Mouse (Mus musculus) CH12.LX (cell line): ENCODE results near the gene C130050O18Rik. TPM values are rescaled to one million over a fixed set of nuclear protein-coding genes. Genes with fewer than 3 reads are reported as not detected.

Experiments
- DNase-seq: peaks from one replicate; pipeline ENCODE4 v3.0.0-alpha.2; 2013; ENCODE audit errors: extremely low read depth
- H3K27ac ChIP-seq: 2 replicates; pipeline ENCODE4 v1.5.1; 2012; ENCODE audit warnings: low read depth, mild to moderate bottlenecking, control low read depth, moderate library complexity; ENCODE audit not compliant: insufficient read depth
- H3K27me3 ChIP-seq: replicated peaks from 2 replicates; pipeline ENCODE3; 2012; ENCODE audit warnings: inconsistent platforms
- H3K36me3 ChIP-seq, 2 experiments: replicated peaks in 1 of 2; 2 replicates each; pipeline versions ENCODE3 to v1.6.1; 2012; ENCODE audit warnings: inconsistent platforms in 1 of 2, low read length in 1 of 2, mild to moderate bottlenecking in 1 of 2, mixed read lengths in 1 of 2, moderate library complexity in 1 of 2; ENCODE audit not compliant: control insufficient read depth in 1 of 2, insufficient read depth in 1 of 2
- H3K4me1 ChIP-seq, 2 experiments: 2 replicates each; pipeline ENCODE4 v1.6.1; 2012; ENCODE audit warnings: inconsistent platforms in 1 of 2, moderate library complexity in 1 of 2; ENCODE audit not compliant: insufficient read depth in 2 of 2, control insufficient read depth in 1 of 2
- H3K4me2 ChIP-seq: 2 replicates; pipeline ENCODE4 v1.6.1; 2012; ENCODE audit warnings: low read depth, mild to moderate bottlenecking, control low read depth; ENCODE audit not compliant: poor library complexity, insufficient read depth, severe bottlenecking
- H3K4me3 ChIP-seq, 3 experiments: fragments of 150-350 bp in 1 of 3; sonication (generic) in 1 of 3; replicated peaks in 1 of 3; 2 replicates each; pipeline versions ENCODE3 to v1.5.1; 2011 to 2012; ENCODE audit warnings: low read depth in 2 of 3, low read length in 2 of 3, mild to moderate bottlenecking in 2 of 3, moderate library complexity in 2 of 3, control low read depth in 1 of 3, improper control_type of control experiment in 1 of 3, inconsistent platforms in 1 of 3, mixed read lengths in 1 of 3; ENCODE audit not compliant: poor library complexity in 1 of 3
- H3K79me2 ChIP-seq: replicated peaks from 2 replicates; pipeline ENCODE4 v1.6.1; 2012; ENCODE audit warnings: mild to moderate bottlenecking, moderate library complexity; ENCODE audit not compliant: control insufficient read depth, poor library complexity, insufficient read depth, severe bottlenecking; ENCODE audit errors: extremely low read depth
- H3K9ac ChIP-seq: 2 replicates; pipeline ENCODE4 v1.6.1; 2012; ENCODE audit warnings: low read depth, mild to moderate bottlenecking, control low read depth, moderate library complexity; ENCODE audit not compliant: insufficient read depth
- H3K9me3 ChIP-seq: replicated peaks from 2 replicates; pipeline ENCODE3; 2012; ENCODE audit warnings: low read length, inconsistent platforms, mixed read lengths
- BHLHE40 ChIP-seq: IDR thresholded peaks from 2 replicates; pipeline ENCODE4 v1.6.1; 2011; ENCODE audit warnings: mild to moderate bottlenecking, low read depth, low read length, improper control_type of control experiment
- CHD2 ChIP-seq: IDR thresholded peaks from 2 replicates; pipeline ENCODE4 v1.6.1; 2011; ENCODE audit warnings: low read length, improper control_type of control experiment
- CTCF ChIP-seq, 2 experiments: IDR thresholded peaks in 1 of 2; conservative IDR thresholded peaks in 1 of 2; 2 replicates each; pipeline ENCODE4 v1.5.1; 2011 to 2012; ENCODE audit warnings: low read depth in 2 of 2, low read length in 2 of 2, improper control_type of control experiment in 1 of 2, inconsistent platforms in 1 of 2, mild to moderate bottlenecking in 1 of 2, moderate library complexity in 1 of 2
- ELF1 ChIP-seq: IDR thresholded peaks from 2 replicates; pipeline ENCODE4 v1.6.1; 2014; ENCODE audit warnings: low read depth, mild to moderate bottlenecking, inconsistent platforms, low read length, improper control_type of control experiment
- EP300 ChIP-seq: IDR thresholded peaks from 2 replicates; pipeline ENCODE4 v1.6.1; 2011; ENCODE audit warnings: low read length, improper control_type of control experiment
- POLR2A ChIP-seq: IDR thresholded peaks from 2 replicates; pipeline ENCODE4 v1.6.1; 2011; ENCODE audit warnings: low read depth, mild to moderate bottlenecking, improper control_type of control experiment, low read length
- POLR2AphosphoS2 ChIP-seq: IDR thresholded peaks from 2 replicates; pipeline ENCODE4 v1.6.1; 2011; ENCODE audit warnings: low read depth, low read length, improper control_type of control experiment
- SIN3A ChIP-seq: IDR thresholded peaks from 2 replicates; pipeline ENCODE4 v1.6.1; 2012; ENCODE audit warnings: low read length, improper control_type of control experiment, inconsistent platforms
- UBTF ChIP-seq: IDR thresholded peaks from 2 replicates; pipeline ENCODE4 v1.6.1; 2012; ENCODE audit warnings: low read depth, mild to moderate bottlenecking, inconsistent platforms, low read length, improper control_type of control experiment, moderate library complexity
- USF2 ChIP-seq: conservative IDR thresholded peaks from 2 replicates; pipeline ENCODE4 v1.6.1; 2011; ENCODE audit warnings: low read depth, low read length, improper control_type of control experiment
- ZMIZ1 ChIP-seq: IDR thresholded peaks from 2 replicates; pipeline ENCODE4 v1.6.1; 2012; ENCODE audit warnings: low read depth, mild to moderate bottlenecking, inconsistent platforms, low read length, improper control_type of control experiment
- ZNF384 ChIP-seq: IDR thresholded peaks from 2 replicates; pipeline ENCODE4 v1.6.1; 2012; ENCODE audit warnings: low read depth, low read length, improper control_type of control experiment, inconsistent platforms
- dilution Hi-C: fragments of 300-500 bp; cut with MboI; formaldehyde crosslinking; loops from 2 replicates; pipeline ENCODE4 v1.14.3; 2020; ENCODE audit warnings: low sequenced_read_pairs; ENCODE audit not compliant: extremely low pct_unique_long_range_greater_than_20kb, extremely low pct_ligation_motif_present
- in situ Hi-C: fragments of 300-500 bp; cut with MboI; formaldehyde crosslinking; loops from 3 replicates; pipeline ENCODE4 v1.14.3; 2019; ENCODE audit warnings: low sequenced_read_pairs, low pct_ligation_motif_present, low pct_unique_long_range_greater_than_20kb, mixed read lengths
- polyA plus RNA-seq: library from polyadenylated mRNA; unstranded; fragments of >175 nt; gene quantifications from 2 replicates; pipeline ENCODE4 v1.2.1, GENCODE M21; 2012; ENCODE audit warnings: low read depth; ENCODE audit not compliant: insufficient read length
- total RNA-seq, 2 experiments: library from RNA; depleted of rRNA; stranded (reverse); fragments of 300-350 nt in 1 of 2; fragments of >200 nt in 1 of 2; gene quantifications; 2 replicates each; pipeline ENCODE4 v1.2.3; 2012 to 2014

The C130050O18Rik gene
- total and polyA plus RNA-seq, 3 experiments, result 0.54 TPM; not detected in 2

DNA sequence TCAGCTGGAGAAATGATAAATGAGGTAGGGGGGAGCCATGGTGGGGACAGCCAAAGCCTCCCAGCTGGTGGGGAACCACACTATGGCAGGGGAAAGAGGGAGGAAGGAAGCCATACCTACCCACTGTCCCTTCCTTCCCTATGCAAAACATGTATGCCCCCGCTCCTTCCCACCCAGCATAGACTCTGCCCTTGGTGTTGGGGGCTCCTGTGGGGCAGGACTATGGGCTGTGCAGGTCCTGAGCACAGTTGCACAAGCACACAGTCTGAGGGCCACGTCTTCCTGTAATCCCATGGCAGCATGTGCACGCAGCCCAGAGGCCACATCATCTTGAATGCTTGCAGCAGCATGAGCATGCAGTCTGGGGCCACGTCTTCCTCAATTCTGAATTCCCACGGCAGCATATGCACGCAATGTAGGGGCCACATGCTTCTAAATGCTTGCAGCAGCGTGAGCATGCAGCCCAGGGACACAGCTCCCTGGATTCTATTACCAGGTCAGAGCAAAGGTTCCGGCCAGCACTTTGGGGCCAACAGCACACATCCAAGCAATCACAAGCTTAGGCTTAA is 1.3 kb upstream of the C130050O18Rik start:
- no peaks in the 10 kb centered on the region for H3K79me2 ChIP-seq
- TF ChIP-seq EP300 (no peak), BHLHE40 (no peak), SIN3A (no peak)
- no peaks in the 10 kb centered on the region for H3K27me3 ChIP-seq
- no peak overlapping the region for H3K9ac ChIP-seq
- no peak for DNase-seq
- peaks cover 12 to 58% of the 10 kb centered on the region in 2 experiments for H3K4me1 ChIP-seq
- H3K4me2 ChIP-seq, result no peak overlapping the region
- H3K4me3 ChIP-seq, result no peak overlapping the region
- H3K36me3 ChIP-seq, result peaks cover 0 to 60% of the 10 kb centered on the region in 2 experiments
- H3K9me3 ChIP-seq, result no peaks in the 10 kb centered on the region
- in situ Hi-C loops, result no loop called here
- no peak overlapping the region for H3K27ac ChIP-seq
- dilution Hi-C loops, result no loop called here

DNA sequence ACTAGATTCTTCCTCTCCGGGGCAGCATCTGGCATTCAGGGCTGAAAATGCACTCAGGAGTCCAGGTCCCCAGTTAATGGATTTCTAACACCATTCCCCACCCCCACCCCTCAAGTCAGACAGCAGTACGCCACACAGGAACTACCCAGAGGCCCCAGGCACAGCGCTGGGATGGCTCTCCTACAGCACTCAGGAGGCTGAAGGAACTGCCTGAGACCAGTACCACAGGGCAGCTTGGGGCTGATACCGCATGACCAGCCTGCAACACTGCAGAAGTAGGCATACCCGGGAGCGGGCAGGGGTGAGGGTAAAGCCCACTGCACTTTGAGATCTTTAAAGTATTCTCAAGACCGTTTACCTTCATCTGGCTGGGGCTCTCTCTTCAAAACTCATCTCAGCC is 398 bp downstream of the C130050O18Rik start:
- no peaks in the 10 kb centered on the region for H3K79me2 ChIP-seq
- H3K9me3 ChIP-seq, result no peaks in the 10 kb centered on the region
- dilution Hi-C loops, result no loop called here
- no peak for TF ChIP-seq USF2
- no peak for TF ChIP-seq ELF1
- no peak overlapping the region for H3K27ac ChIP-seq
- H3K4me3 ChIP-seq, result no peak overlapping the region
- no peaks in the 10 kb centered on the region for H3K27me3 ChIP-seq
- peaks cover 0 to 58% of the 10 kb centered on the region in 2 experiments for H3K36me3 ChIP-seq
- in situ Hi-C loops, result no loop called here
- H3K4me1 ChIP-seq, result peaks cover 14 to 73% of the 10 kb centered on the region in 2 experiments
- DNase-seq, result no peak
- no peak overlapping the region for H3K9ac ChIP-seq
- H3K4me2 ChIP-seq, result no peak overlapping the region

GRCm38 (mm10) chr5:139405953-139406352 is 873 bp downstream of the C130050O18Rik start:
- no peak for TF ChIP-seq POLR2A
- no peak for TF ChIP-seq CHD2
- TF ChIP-seq ZNF384, result no peak
- no peak for TF ChIP-seq CTCF (conservative IDR thresholded peaks at IDR 0.05 in 1 of 2, IDR thresholded peaks at IDR 0.05 in 1 of 2; ENCODE audit: low read depth in 2 of 2, low read length in 2 of 2)
- no peak for TF ChIP-seq ZMIZ1
- TF ChIP-seq EP300, result no peak
- no peak for TF ChIP-seq POLR2AphosphoS2
- no peak for TF ChIP-seq UBTF
- no peak for TF ChIP-seq ELF1
- dilution Hi-C loops (no loop called here), in situ Hi-C loops (no loop called here)
- H3K79me2 ChIP-seq, result no peaks in the 10 kb centered on the region
- no peak for DNase-seq
- H3K27me3 ChIP-seq, result no peaks in the 10 kb centered on the region
- no peaks in the 10 kb centered on the region for H3K9me3 ChIP-seq
- no peak overlapping the region for H3K4me3 ChIP-seq
- H3K27ac ChIP-seq, result no peak overlapping the region
- peaks cover 14 to 73% of the 10 kb centered on the region in 2 experiments for H3K4me1 ChIP-seq
- H3K36me3 ChIP-seq, result peaks cover 0 to 58% of the 10 kb centered on the region in 2 experiments
- H3K4me2 ChIP-seq, result no peak overlapping the region
- H3K9ac ChIP-seq, result no peak overlapping the region
